Mouse (Mus musculus): ENCODE results near the gene Fam221b. TPM values are rescaled to one million over a fixed set of nuclear protein-coding genes. Genes with fewer than 3 reads are reported as not detected.

Fam221b gene
- total RNA-seq, 4 experiments from 2014 or later, result 1.2 to 2.0 (median 1.6) TPM

DNA sequence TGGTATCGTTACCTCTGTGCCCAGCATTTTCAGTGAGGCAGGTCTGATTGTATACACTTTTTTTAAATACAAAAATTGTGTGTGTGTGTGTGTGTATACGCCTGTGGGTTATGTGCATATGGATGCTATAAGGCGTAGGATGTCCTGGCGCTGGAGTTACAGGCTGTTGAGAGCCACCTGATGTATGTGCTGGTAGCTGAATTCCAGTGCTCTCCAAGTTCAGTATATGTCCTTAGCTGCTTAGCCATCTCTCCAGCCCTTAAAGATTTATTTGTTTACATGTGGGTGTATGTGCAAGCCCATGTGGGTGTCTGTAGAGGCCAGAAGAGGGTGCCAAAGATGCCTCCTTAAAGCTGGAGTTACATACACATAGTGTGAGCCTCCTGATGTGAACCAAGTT lies 11.8 kb downstream of the Fam221b start:
- peak in 1 of 2 experiments; percentile 47 for DNase-seq (ENCODE audit: low spot score in 2 of 2)

DNA sequence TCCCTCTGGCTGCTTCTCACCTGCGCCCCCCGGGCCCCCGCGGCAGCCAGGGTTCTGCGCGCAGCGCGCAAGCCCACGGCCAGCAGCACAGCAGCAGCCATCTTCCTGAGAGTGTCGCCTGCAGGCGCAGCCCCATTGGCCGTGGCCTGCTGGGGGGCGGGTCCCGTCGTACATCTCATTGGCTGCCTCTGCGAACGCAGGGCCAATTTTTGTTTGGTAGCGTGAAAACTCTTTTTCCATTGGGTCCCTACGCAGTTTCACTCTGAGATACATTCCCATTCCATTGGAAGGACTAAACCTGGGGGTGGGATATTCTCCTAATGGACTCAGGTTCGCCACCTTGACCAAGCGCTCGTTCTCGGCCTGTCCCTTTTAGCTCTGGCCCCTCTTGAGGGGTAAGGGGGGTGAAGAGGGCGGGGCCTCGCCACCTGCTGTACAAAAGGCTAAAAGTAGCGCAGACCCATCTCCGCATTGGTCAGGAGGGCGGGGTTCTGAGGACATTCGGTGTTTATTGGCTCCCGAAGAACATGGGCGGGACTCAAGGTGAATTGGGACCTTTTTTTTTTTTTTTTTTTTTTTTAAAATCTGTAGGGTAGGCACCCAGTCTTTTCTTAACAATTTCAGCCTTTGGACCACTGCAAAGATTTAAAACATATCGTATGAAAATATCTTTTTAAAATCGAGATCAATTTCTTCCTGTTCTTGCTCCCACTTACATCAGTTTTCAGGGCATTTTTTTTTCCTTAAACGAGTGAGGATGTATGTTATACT lies 12.4 kb downstream of the Fam221b start, which contains the start of gene Hint2:
Gene Hint2 (minus strand): TSS at position 128 of the 771 bp plus-strand sequence.
- DNase-seq (ENCODE audit: low spot score in 2 of 2), result peak; percentile 91 to 96

DNA sequence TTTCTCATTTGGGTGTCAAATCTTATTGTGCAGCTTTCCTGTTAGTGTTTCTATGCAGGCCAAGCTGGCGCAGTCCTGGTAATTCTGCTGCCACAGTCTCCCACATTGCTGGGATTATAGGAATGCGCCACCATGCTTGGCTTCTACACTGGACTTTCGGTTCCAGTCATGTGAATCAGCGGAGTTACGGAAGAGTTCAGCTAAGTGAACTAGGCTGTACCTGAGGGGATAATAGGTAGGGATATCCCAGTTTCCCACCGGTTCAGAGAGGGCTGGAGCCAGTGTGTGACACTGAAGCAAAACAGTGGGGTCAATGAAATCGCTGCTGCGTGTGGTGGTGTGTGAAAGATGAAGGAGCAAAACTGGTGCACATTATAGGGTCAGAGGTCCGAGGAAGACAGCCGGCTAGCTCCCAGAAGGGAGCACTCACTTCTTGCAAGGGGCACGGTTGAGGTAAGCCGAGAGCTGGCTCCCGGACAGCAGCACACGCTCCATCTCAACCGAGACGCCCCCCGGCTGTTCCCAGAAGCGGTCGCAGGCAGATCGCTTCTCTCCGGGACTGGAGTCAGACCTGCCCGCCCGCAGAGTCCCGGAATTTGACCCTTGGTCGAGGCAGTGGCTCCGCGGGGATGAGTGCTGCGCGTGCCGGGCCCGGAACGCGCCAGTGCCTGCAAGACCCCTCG lies 13.1 kb downstream of the Fam221b start:
- peak in 1 of 2 experiments; percentile 28 for DNase-seq (ENCODE audit: low spot score in 2 of 2)

- DNase-seq (ENCODE audit: low spot score in 2 of 2), result no peak
These were observed 15.6 kb downstream of the Fam221b start, which contains the start of gene Spag8 for GRCm38 (mm10) chr4:43653161-43654015. Gene Spag8, minus strand, starts transcription at chr4:43653594.

GRCm38 (mm10) chr4:43652726-43653125 lies 16.2 kb downstream of the Fam221b start:
- DNase-seq (ENCODE audit: low spot score in 2 of 2), result no peak

GRCm38 (mm10) chr4:43649783-43650182 lies 19.2 kb downstream of the Fam221b start:
- DNase-seq (ENCODE audit: low spot score in 2 of 2), result no peak

DNA sequence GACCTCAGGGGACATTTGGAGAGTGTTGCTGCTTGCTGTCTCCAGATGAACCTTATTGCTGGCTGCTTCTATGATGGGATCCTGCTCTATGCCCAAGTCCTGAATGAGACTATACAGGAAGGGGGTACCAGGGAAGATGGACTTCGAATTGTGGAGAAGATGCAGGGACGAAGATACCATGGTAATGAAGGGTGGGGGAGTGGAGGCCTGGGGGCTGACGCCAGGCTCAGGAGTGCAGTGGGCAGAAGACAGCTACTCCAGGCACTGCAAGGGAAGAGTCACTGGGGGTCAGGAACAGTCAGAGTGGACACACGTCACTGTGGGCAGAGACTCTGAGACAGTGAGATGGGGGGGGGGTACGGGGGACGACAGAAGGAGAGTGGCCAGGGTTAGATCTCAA lies 28.5 kb downstream of the Fam221b start:
- peak in 1 of 2 experiments; percentile 0 for DNase-seq (ENCODE audit: low spot score in 2 of 2)

- DNase-seq (ENCODE audit: low spot score in 2 of 2), result peak in 1 of 2 experiments; percentile 2
These were observed 28.9 kb downstream of the Fam221b start for GRCm38 (mm10) chr4:43640076-43640475.

DNA sequence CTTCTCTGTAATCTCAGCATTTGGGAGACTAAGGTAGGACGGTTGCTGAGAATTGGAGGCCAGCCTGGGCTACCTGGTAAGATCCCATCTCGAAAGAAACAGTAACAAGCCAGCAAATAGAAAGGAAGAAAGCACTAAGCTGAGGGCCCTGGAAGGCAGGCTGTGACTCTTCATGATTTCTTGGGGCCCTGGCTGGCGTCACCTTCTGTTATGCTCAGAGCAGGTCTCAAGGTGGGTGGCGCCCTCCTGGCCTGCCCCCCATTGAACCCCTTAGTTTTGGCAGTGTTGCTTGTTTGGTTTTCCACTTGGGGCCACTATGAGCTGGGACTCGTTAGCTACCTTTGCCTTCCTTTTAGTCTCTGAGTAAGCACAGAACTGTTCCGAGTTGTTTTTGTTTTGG lies 32.2 kb downstream of the Fam221b start:
- DNase-seq (ENCODE audit: low spot score in 2 of 2), result peak in 1 of 2 experiments; percentile 2

- no peak for DNase-seq (ENCODE audit: low spot score in 2 of 2)
These were observed 34.1 kb downstream of the Fam221b start for GRCm38 (mm10) chr4:43634621-43635374.

GRCm38 (mm10) chr4:43633736-43634135 lies 35.2 kb downstream of the Fam221b start:
- no peak for DNase-seq (ENCODE audit: low spot score in 2 of 2)

GRCm38 (mm10) chr4:43633296-43633695 lies 35.6 kb downstream of the Fam221b start:
- DNase-seq (ENCODE audit: low spot score in 2 of 2), result no peak

- DNase-seq (ENCODE audit: low spot score in 2 of 2), result no peak
These were observed 36.7 kb downstream of the Fam221b start for GRCm38 (mm10) chr4:43631956-43632920.

GRCm38 (mm10) chr4:43631046-43631955 lies 37.6 kb downstream of the Fam221b start, which contains the start of gene Npr2:
Gene Npr2, plus strand, starts transcription at chr4:43631935.
- no peak for DNase-seq (ENCODE audit: low spot score in 2 of 2)

DNA sequence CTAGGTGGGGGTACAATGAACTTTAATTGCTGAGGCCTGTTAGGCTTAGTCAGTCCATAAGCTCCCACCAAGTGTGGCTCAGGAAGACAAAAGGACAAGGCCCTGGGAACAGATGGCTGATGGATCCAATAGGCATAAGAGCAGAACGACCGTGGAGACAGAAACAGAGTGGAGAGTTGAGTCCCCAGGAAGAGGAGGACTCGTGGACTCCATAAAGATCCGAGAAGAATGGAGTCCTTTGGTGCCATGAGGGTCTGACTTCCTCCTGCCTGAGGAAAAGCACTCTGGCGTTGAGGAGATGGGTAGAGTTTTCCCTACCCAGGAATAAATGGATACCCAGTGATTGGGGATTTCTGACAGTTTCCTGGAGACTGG lies 38.3 kb downstream of the Fam221b start:
- peak in 1 of 2 experiments; percentile 21 for DNase-seq (ENCODE audit: low spot score in 2 of 2)

- DNase-seq (ENCODE audit: low spot score in 2 of 2), result peak; percentile 56 to 77
These were observed 38.8 kb downstream of the Fam221b start for GRCm38 (mm10) chr4:43630030-43630581.

DNA sequence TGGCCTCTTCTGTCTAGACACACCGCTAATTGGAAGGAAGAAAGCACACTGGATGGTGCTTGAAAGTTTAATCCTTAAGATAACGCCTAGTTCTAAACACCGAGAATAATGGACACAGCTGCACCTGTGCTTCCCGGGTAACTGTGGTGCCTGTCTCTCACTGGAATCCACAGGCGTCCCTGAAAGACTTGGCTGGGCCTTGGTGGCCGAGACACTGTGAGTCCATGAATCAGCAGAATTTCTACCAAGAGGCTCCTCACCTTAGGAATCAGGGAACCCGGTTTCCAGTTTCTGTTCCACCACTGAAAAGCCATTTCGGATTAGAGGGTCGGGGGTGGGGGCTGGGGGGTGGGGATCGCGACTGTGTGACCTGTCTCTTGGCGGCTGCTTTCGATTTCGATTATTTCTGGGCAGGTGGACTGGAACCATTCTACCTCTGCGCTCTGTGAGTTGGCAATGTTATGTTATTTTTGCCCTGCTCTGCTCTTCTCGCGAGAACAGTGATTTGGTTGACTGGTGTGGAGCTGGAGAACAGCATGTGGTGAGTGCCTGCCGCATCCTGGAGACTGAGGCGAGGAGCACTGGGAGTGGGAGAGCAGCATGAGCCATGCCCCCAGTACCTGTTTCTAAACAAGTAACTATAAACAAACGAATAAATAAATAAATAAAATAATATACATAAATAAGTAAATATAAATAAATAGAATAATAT lies 39.7 kb downstream of the Fam221b start:
- peak in 1 of 2 experiments; percentile 27 for DNase-seq (ENCODE audit: low spot score in 2 of 2)

All from left cerebral cortex, adult 8-10 months (tissue).